Comparison of ENCODE assay signal across 17 mouse cellular contexts in genomic region chr1:179106103-179106701, GRCm38 (mm10).
DNase-seq lines count a peak whose midpoint lies in the region; ATAC-seq lines count a peak whose summit lies in the region.
"Had no signal": no experiment of that assay in that cellular context is flagged by ENCODE, and none has a peak within 500 bp of the region (broad histone marks: within the 10 kb centered on the region; RNA-seq: fewer than 3 reads in every experiment).

No protein-coding gene starts in this region.

- H3K9me3 ChIP-seq in neural tube, embryonic 11.5 days (ENCODE audit: control insufficient read depth, low read length) = no peaks in the 10 kb centered on the region
- H3K9me3 ChIP-seq in hindbrain, embryonic 11.5 days (ENCODE audit: control insufficient read depth, low read length) = no peaks in the 10 kb centered on the region
- H3K9me3 ChIP-seq in midbrain, embryonic 12.5 days = no peaks in the 10 kb centered on the region

- no peak overlapping the region for H3K9ac ChIP-seq in neural tube, embryonic 11.5 days (ENCODE audit: low read length)
- H3K9ac ChIP-seq in hindbrain, embryonic 11.5 days (ENCODE audit: low read depth, low read length) = no peak overlapping the region
- no peak overlapping the region for H3K9ac ChIP-seq in midbrain, embryonic 12.5 days (replicated peaks)

- H3K27me3 ChIP-seq in neural tube, embryonic 11.5 days (ENCODE audit: control insufficient read depth, insufficient read depth, low read length) = no peaks in the 10 kb centered on the region
- no peaks in the 10 kb centered on the region for H3K27me3 ChIP-seq in hindbrain, embryonic 11.5 days (ENCODE audit: control insufficient read depth, insufficient read depth, low read length)
- H3K27me3 ChIP-seq in midbrain, embryonic 12.5 days = peaks cover 46% of the 10 kb centered on the region

- no peaks in the 10 kb centered on the region for H3K36me3 ChIP-seq in neural tube, embryonic 11.5 days (ENCODE audit: control insufficient read depth, insufficient read depth, low read length)
- no peaks in the 10 kb centered on the region for H3K36me3 ChIP-seq in hindbrain, embryonic 11.5 days (ENCODE audit: control insufficient read depth, insufficient read depth, low read length)
- no peaks in the 10 kb centered on the region for H3K36me3 ChIP-seq in midbrain, embryonic 12.5 days

- WGBS in neural tube, embryonic 11.5 days = 44% methylated on average over 18 of the region's 18 CpGs
- WGBS in hindbrain, embryonic 11.5 days = 46% methylated on average over 18 of the region's 18 CpGs
- 31% methylated on average over 18 of the region's 18 CpGs for WGBS in midbrain, embryonic 12.5 days

- peak; percentile 53; the same call in 1 of the 2 replicates for ATAC-seq in neural tube, embryonic 11.5 days (ENCODE audit: insufficient read depth, low FRiP score, low TSS enrichment)
- ATAC-seq in hindbrain, embryonic 11.5 days (ENCODE audit: low FRiP score) = peak; percentile 82
- ATAC-seq in midbrain, embryonic 12.5 days (ENCODE audit: low FRiP score, low read depth) = peak; percentile 74
- ATAC-seq: intestine, postnatal 0 days had no signal

- no peak overlapping the region for H3K4me3 ChIP-seq in neural tube, embryonic 11.5 days (ENCODE audit: low read depth, low read length)
- no peak overlapping the region for H3K4me3 ChIP-seq in hindbrain, embryonic 11.5 days (ENCODE audit: low read depth, low read length)
- H3K4me3 ChIP-seq in midbrain, embryonic 12.5 days = no peak overlapping the region

- H3K4me2 ChIP-seq in neural tube, embryonic 11.5 days (ENCODE audit: low read depth) = no peak overlapping the region
- no peak overlapping the region for H3K4me2 ChIP-seq in hindbrain, embryonic 11.5 days (replicated peaks; ENCODE audit: low read depth, low read length)
- H3K4me2 ChIP-seq in midbrain, embryonic 12.5 days (replicated peaks) = peak overlapping the region; percentile 19

- H3K4me1 ChIP-seq in neural tube, embryonic 11.5 days (ENCODE audit: control insufficient read depth, insufficient read depth, low read length) = peaks cover 11% of the 10 kb centered on the region
- peaks cover 2% of the 10 kb centered on the region; the same call in 1 of the 2 replicates for H3K4me1 ChIP-seq in hindbrain, embryonic 11.5 days (replicated peaks; ENCODE audit: control insufficient read depth, insufficient read depth, low read length)
- H3K4me1 ChIP-seq in midbrain, embryonic 12.5 days = peaks cover 32% of the 10 kb centered on the region

- peak; percentile 58 for DNase-seq in neural tube, embryonic 11.5 days (ENCODE audit: low spot score)
- DNase-seq in neural tube, embryonic 10.5 days (ENCODE audit: extremely low spot score, low spot score) = no peak
- peak; percentile 17 for DNase-seq in hindbrain, embryonic 11.5 days (ENCODE audit: low spot score)
- peak; percentile 36 for DNase-seq in retina, embryonic 14.5 days (ENCODE audit: low spot score)
- DNase-seq in thymus, postnatal 36 days = no peak
- no peak for DNase-seq in gastrocnemius, postnatal 4 days (ENCODE audit: low spot score in 2 of 2)
- no peak for DNase-seq in layer of hippocampus, postnatal 36 days
- DNase-seq: adrenal gland, postnatal 14 days; B cell, adult 2 months; cerebellum, adult 9-11 months; heart, postnatal 14 days; kidney, postnatal 36 days; liver; lung, adult 2 months; thymus, adult 18-20 months had no signal

- H3K27ac ChIP-seq in neural tube, embryonic 11.5 days (ENCODE audit: low read depth, low read length) = no peak overlapping the region
- H3K27ac ChIP-seq in hindbrain, embryonic 11.5 days (ENCODE audit: low read depth, low read length) = no peak overlapping the region
- H3K27ac ChIP-seq in midbrain, embryonic 12.5 days (replicated peaks) = peak overlapping the region; percentile 39

Comparison
In these comparisons a context has a peak if more than half of its experiments do, and no peak if none do; other contexts are left out.
1. DNase-seq: peak in neural tube, embryonic 11.5 days (single experiment), hindbrain, embryonic 11.5 days (single experiment) and retina, embryonic 14.5 days (single experiment); none in neural tube, embryonic 10.5 days (single experiment), thymus, postnatal 36 days (0 of 2), gastrocnemius, postnatal 4 days (0 of 2) and layer of hippocampus, postnatal 36 days (0 of 2).
2. Peak in every context shown above with its lines, with median percentiles within 50 percentile points of each other: ATAC-seq.